Mouse (Mus musculus): ENCODE data around the gene Chfr. TPM values are rescaled to one million over a fixed set of nuclear protein-coding genes. Genes with fewer than 3 reads are reported as not detected.

Gene Chfr
- polyA plus RNA-seq, 1 experiment from 2014 or later: 35.7 TPM

- H3K9me3 ChIP-seq (replicated peaks; ENCODE audit: control insufficient read depth, low read length): no peaks in the 10 kb centered on the region
- 1% methylated on average over 35 of the region's 37 CpGs for WGBS (ENCODE audit: insufficient replicate concordance)
- H3K27ac ChIP-seq (ENCODE audit: low read depth, low read length): no peak overlapping the region
- peaks cover 28% of the 10 kb centered on the region for H3K36me3 ChIP-seq (ENCODE audit: control insufficient read depth, insufficient read depth, low read length)
- H3K4me2 ChIP-seq: peak overlapping the region; percentile 77
- peak; percentile 4; the same call in 1 of the 2 replicates for ATAC-seq (replicated peaks; ENCODE audit: insufficient number of reproducible peaks, low FRiP score, low TSS enrichment)
- H3K9ac ChIP-seq (ENCODE audit: low read depth, low read length): no peak overlapping the region
- H3K4me3 ChIP-seq (ENCODE audit: low read depth, low read length): peak overlapping the region; percentile 34
- peaks cover 7% of the 10 kb centered on the region for H3K4me1 ChIP-seq (ENCODE audit: control insufficient read depth, insufficient read depth, low read length)
- peaks cover 7% of the 10 kb centered on the region; the same call in 1 of the 2 replicates for H3K27me3 ChIP-seq (ENCODE audit: control insufficient read depth, insufficient read depth, low read length)
Measured at GRCm38 (mm10) chr5:110100921-110101631, 34.6 kb upstream of the Chfr start.

DNA sequence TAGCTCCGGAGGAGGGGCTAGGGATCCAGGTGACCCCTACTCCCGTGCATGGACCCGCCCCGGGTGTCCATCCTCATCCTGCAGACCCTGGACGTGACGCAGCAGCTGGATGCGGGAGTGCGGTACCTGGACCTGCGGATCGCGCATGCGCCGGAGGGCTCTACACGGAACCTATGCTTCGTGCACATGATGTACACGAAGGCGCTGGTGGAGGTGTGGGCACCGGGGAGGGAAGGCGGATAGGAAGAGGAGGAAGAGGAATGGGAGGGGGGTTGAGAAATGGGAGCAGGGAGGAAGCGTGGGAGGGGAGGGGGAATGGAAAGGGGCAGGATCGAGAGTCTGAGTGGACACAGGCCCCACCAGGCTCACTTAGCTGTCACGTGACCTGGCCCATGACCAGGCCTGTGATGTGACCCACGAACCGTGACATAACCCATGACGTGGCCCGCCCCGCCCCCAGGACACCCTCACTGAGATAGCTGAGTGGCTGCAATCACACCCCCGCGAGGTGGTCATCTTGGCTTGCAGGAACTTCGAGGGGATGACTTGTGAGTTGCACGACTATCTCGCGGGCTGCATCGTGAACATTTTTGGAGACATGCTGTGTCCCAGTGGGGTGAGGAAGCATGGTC lies 33.8 kb upstream of the Chfr start:
- Histone ChIP-seq H3K9me3 (replicated peaks; ENCODE audit: control insufficient read depth, low read length) (no peaks in the 10 kb centered on the region), H3K27ac (ENCODE audit: low read depth, low read length) (no peak overlapping the region), H3K9ac (ENCODE audit: low read depth, low read length) (0 out of 2 replicates have a peak overlapping the region, but pooled peaks have one; percentile 49), H3K4me3 (ENCODE audit: low read depth, low read length) (peak overlapping the region; percentile 34), H3K4me2 (peak overlapping the region; percentile 77), H3K36me3 (ENCODE audit: control insufficient read depth, insufficient read depth, low read length) (peaks cover 31% of the 10 kb centered on the region), H3K27me3 (ENCODE audit: control insufficient read depth, insufficient read depth, low read length) (peaks cover 7% of the 10 kb centered on the region; the same call in 1 of the 2 replicates), H3K4me1 (ENCODE audit: control insufficient read depth, insufficient read depth, low read length) (peaks cover 15% of the 10 kb centered on the region)
- 9% methylated on average over 34 of the region's 34 CpGs for WGBS (ENCODE audit: insufficient replicate concordance)
- ATAC-seq (replicated peaks; ENCODE audit: insufficient number of reproducible peaks, low FRiP score, low TSS enrichment): peak; percentile 17; the same call in 1 of the 2 replicates

DNA sequence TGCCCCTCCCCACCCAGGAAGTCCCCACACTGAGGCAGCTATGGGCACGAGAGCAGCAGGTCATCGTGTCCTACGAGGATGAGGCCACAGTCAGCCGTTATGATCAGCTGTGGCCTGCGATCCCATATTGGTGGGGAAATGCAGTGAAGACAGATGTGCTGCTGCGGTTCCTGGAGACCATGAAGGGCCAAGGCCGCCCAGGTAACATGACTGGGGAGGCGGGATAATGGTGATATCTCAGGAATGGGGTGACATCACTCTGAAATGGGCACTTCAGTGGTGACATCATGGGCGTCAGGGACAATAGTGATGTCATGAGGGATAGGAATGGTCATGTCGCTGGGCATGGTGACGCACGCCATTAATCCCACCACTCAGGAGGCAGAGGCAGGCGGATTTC lies 33.2 kb upstream of the Chfr start:
- 84% methylated on average over 13 of the region's 13 CpGs for WGBS (ENCODE audit: insufficient replicate concordance)
- Histone ChIP-seq H3K4me3 (ENCODE audit: low read depth, low read length) (no peak overlapping the region), H3K9ac (ENCODE audit: low read depth, low read length) (no peak overlapping the region), H3K4me2 (peak overlapping the region; percentile 77; the same call in 1 of the 2 replicates), H3K36me3 (ENCODE audit: control insufficient read depth, insufficient read depth, low read length) (peaks cover 31% of the 10 kb centered on the region), H3K27me3 (ENCODE audit: control insufficient read depth, insufficient read depth, low read length) (peaks cover 7% of the 10 kb centered on the region; the same call in 1 of the 2 replicates), H3K27ac (ENCODE audit: low read depth, low read length) (no peak overlapping the region), H3K9me3 (replicated peaks; ENCODE audit: control insufficient read depth, low read length) (no peaks in the 10 kb centered on the region), H3K4me1 (ENCODE audit: control insufficient read depth, insufficient read depth, low read length) (peaks cover 15% of the 10 kb centered on the region)
- ATAC-seq (replicated peaks; ENCODE audit: insufficient number of reproducible peaks, low FRiP score, low TSS enrichment): no peak

GRCm38 (mm10) chr5:110102853-110103625 lies 32.6 kb upstream of the Chfr start:
- Histone ChIP-seq H3K4me3 (ENCODE audit: low read depth, low read length) (no peak overlapping the region), H3K27ac (ENCODE audit: low read depth, low read length) (no peak overlapping the region), H3K27me3 (ENCODE audit: control insufficient read depth, insufficient read depth, low read length) (peaks cover 7% of the 10 kb centered on the region; the same call in 1 of the 2 replicates), H3K4me1 (ENCODE audit: control insufficient read depth, insufficient read depth, low read length) (peaks cover 15% of the 10 kb centered on the region), H3K4me2 (no peak overlapping the region), H3K36me3 (ENCODE audit: control insufficient read depth, insufficient read depth, low read length) (peaks cover 31% of the 10 kb centered on the region), H3K9me3 (replicated peaks; ENCODE audit: control insufficient read depth, low read length) (no peaks in the 10 kb centered on the region), H3K9ac (ENCODE audit: low read depth, low read length) (no peak overlapping the region)
- ATAC-seq (replicated peaks; ENCODE audit: insufficient number of reproducible peaks, low FRiP score, low TSS enrichment): no peak
- 94% methylated on average over 19 of the region's 19 CpGs for WGBS (ENCODE audit: insufficient replicate concordance)

- Histone ChIP-seq H3K9ac (ENCODE audit: low read depth, low read length) (no peak overlapping the region), H3K36me3 (ENCODE audit: control insufficient read depth, insufficient read depth, low read length) (peaks cover 31% of the 10 kb centered on the region), H3K9me3 (replicated peaks; ENCODE audit: control insufficient read depth, low read length) (no peaks in the 10 kb centered on the region), H3K4me3 (ENCODE audit: low read depth, low read length) (no peak overlapping the region), H3K4me2 (no peak overlapping the region), H3K4me1 (ENCODE audit: control insufficient read depth, insufficient read depth, low read length) (peaks cover 15% of the 10 kb centered on the region), H3K27ac (ENCODE audit: low read depth, low read length) (no peak overlapping the region), H3K27me3 (ENCODE audit: control insufficient read depth, insufficient read depth, low read length) (peaks cover 7% of the 10 kb centered on the region; the same call in 1 of the 2 replicates)
- no peak for ATAC-seq (replicated peaks; ENCODE audit: insufficient number of reproducible peaks, low FRiP score, low TSS enrichment)
- 92% methylated on average over 27 of the region's 27 CpGs for WGBS (ENCODE audit: insufficient replicate concordance)
Measured at GRCm38 (mm10) chr5:110103901-110104615, 31.6 kb upstream of the Chfr start.

DNA sequence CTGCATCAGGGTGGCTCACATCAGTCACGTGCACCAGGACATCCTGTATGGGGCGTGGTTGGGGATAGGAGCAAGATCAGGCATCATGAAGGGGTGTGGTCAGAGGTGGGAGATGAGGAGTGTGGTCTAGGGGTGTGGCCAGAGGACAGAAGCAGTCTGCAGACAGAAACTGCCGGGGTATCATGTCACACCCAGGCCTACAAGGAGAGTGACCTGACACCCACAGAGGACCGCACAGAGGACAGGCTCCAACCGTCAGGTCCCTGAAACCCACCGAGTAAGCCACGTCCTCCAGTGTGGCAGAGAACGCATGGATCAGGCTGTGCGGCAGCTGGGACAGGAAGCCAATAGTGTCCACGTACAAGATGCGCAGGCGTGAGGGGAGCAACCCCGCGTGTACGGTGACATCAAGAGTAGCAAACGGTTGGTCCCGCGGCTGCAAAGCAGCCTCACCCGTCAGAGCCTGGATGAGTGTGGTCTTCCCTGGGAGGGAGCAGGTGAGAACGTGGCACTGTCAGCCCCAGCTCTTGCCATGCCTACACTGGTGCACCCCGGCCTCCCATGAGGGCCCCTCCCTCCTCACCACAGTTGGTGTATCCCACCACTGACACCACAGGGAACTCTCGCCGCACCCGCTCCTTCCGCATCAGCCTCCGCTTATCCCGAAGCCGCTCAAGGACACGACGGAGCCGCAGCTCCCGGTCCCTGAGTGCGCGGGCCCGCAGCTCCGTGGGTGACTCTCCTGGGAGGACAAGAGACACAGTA lies 30.8 kb upstream of the Chfr start:
- Histone ChIP-seq H3K36me3 (ENCODE audit: control insufficient read depth, insufficient read depth, low read length) (peaks cover 31% of the 10 kb centered on the region), H3K4me2 (no peak overlapping the region), H3K9ac (ENCODE audit: low read depth, low read length) (no peak overlapping the region), H3K4me3 (ENCODE audit: low read depth, low read length) (no peak overlapping the region), H3K9me3 (replicated peaks; ENCODE audit: control insufficient read depth, low read length) (no peaks in the 10 kb centered on the region), H3K4me1 (ENCODE audit: control insufficient read depth, insufficient read depth, low read length) (peaks cover 15% of the 10 kb centered on the region), H3K27ac (ENCODE audit: low read depth, low read length) (no peak overlapping the region), H3K27me3 (ENCODE audit: control insufficient read depth, insufficient read depth, low read length) (peaks cover 7% of the 10 kb centered on the region; the same call in 1 of the 2 replicates)
- no peak for ATAC-seq (replicated peaks; ENCODE audit: insufficient number of reproducible peaks, low FRiP score, low TSS enrichment)
- 92% methylated on average over 36 of the region's 36 CpGs for WGBS (ENCODE audit: insufficient replicate concordance)

- H3K27me3 ChIP-seq (ENCODE audit: control insufficient read depth, insufficient read depth, low read length): no peaks in the 10 kb centered on the region
Measured at GRCm38 (mm10) chr5:110106140-110106871, 29.3 kb upstream of the Chfr start.

More at GRCm38 (mm10) chr5:110106140-110106871, 29.3 kb upstream of the Chfr start:
- H3K36me3 ChIP-seq (ENCODE audit: control insufficient read depth, insufficient read depth, low read length): peaks cover 31% of the 10 kb centered on the region
- no peak overlapping the region for H3K27ac ChIP-seq (ENCODE audit: low read depth, low read length)
- H3K4me1 ChIP-seq (ENCODE audit: control insufficient read depth, insufficient read depth, low read length): peaks cover 15% of the 10 kb centered on the region
- 93% methylated on average over 26 of the region's 26 CpGs for WGBS (ENCODE audit: insufficient replicate concordance)
- no peak for ATAC-seq (replicated peaks; ENCODE audit: insufficient number of reproducible peaks, low FRiP score, low TSS enrichment)
- no peaks in the 10 kb centered on the region for H3K9me3 ChIP-seq (replicated peaks; ENCODE audit: control insufficient read depth, low read length)
- H3K9ac ChIP-seq (ENCODE audit: low read depth, low read length): no peak overlapping the region
- peak overlapping the region; percentile 85 for H3K4me3 ChIP-seq (ENCODE audit: low read depth, low read length)
- H3K4me2 ChIP-seq: peak overlapping the region; percentile 95
